10 mouse cellular contexts compared by ENCODE assay signal in genomic region chr2:116074061-116074460, GRCm38 (mm10). TPM values are rescaled to one million over a fixed set of nuclear protein-coding genes. Genes with fewer than 3 reads are reported as not detected.
DNase-seq lines count a peak whose midpoint lies in the region; ATAC-seq and TF ChIP-seq lines count a peak whose summit lies in the region.
"Had no signal": no experiment of that assay in that cellular context is flagged by ENCODE, and none has a peak within 500 bp of the region (broad histone marks: within the 10 kb centered on the region; RNA-seq: fewer than 3 reads in every experiment).

No protein-coding gene starts in this region.

- WGBS in stomach, embryonic 14.5 days = 36% methylated on average over 3 of the region's 3 CpGs
- 49% methylated on average over 3 of the region's 3 CpGs for WGBS in stomach, postnatal 0 days
- WGBS in hindbrain, embryonic 10.5 days = 17% methylated on average over 3 of the region's 3 CpGs
- 9% methylated on average over 3 of the region's 3 CpGs for WGBS in midbrain, embryonic 13.5 days
- WGBS in liver, postnatal 0 days (ENCODE audit: insufficient replicate concordance) = 32% methylated on average over 3 of the region's 3 CpGs

- TF ChIP-seq EP300 in stomach, postnatal 0 days (optimal IDR thresholded peaks at IDR 0.05) = no peak
- no peak for TF ChIP-seq EP300 in liver, postnatal 0 days (IDR thresholded peaks at IDR 0.05; ENCODE audit: low read depth)

- no peaks in the 10 kb centered on the region for H3K27me3 ChIP-seq in stomach, embryonic 14.5 days (ENCODE audit: control insufficient read depth, insufficient read depth, low read length)
- H3K27me3 ChIP-seq in stomach, postnatal 0 days (ENCODE audit: control insufficient read depth, insufficient read depth, low read length) = no peaks in the 10 kb centered on the region
- H3K27me3 ChIP-seq in hindbrain, embryonic 10.5 days (ENCODE audit: insufficient read depth, poor library complexity, severe bottlenecking) = peaks cover 75% of the 10 kb centered on the region
- peaks cover 70% of the 10 kb centered on the region for H3K27me3 ChIP-seq in midbrain, embryonic 13.5 days
- peaks cover 65% of the 10 kb centered on the region for H3K27me3 ChIP-seq in liver, postnatal 0 days (ENCODE audit: insufficient read depth, low read length)

- H3K9me3 ChIP-seq in stomach, embryonic 14.5 days (ENCODE audit: control insufficient read depth, low read depth, low read length) = no peaks in the 10 kb centered on the region
- no peaks in the 10 kb centered on the region for H3K9me3 ChIP-seq in stomach, postnatal 0 days (ENCODE audit: control insufficient read depth, low read length)
- no peaks in the 10 kb centered on the region for H3K9me3 ChIP-seq in hindbrain, embryonic 10.5 days
- no peaks in the 10 kb centered on the region for H3K9me3 ChIP-seq in midbrain, embryonic 13.5 days
- H3K9me3 ChIP-seq in liver, postnatal 0 days (ENCODE audit: low read length) = no peaks in the 10 kb centered on the region

- no peaks in the 10 kb centered on the region for H3K36me3 ChIP-seq in stomach, embryonic 14.5 days (ENCODE audit: control insufficient read depth, insufficient read depth, low read length)
- no peaks in the 10 kb centered on the region for H3K36me3 ChIP-seq in stomach, postnatal 0 days (ENCODE audit: control insufficient read depth, insufficient read depth, low read length)
- H3K36me3 ChIP-seq in hindbrain, embryonic 10.5 days = no peaks in the 10 kb centered on the region
- H3K36me3 ChIP-seq in midbrain, embryonic 13.5 days = no peaks in the 10 kb centered on the region
- H3K36me3 ChIP-seq in liver, postnatal 0 days (replicated peaks; ENCODE audit: insufficient read depth, low read length) = no peaks in the 10 kb centered on the region

- peak overlapping the region; percentile 64 for H3K4me2 ChIP-seq in stomach, embryonic 14.5 days (replicated peaks; ENCODE audit: low read depth, low read length)
- no peak overlapping the region for H3K4me2 ChIP-seq in stomach, postnatal 0 days (replicated peaks; ENCODE audit: low read depth)
- H3K4me2 ChIP-seq in midbrain, embryonic 13.5 days (replicated peaks) = peak overlapping the region; percentile 71
- H3K4me2 ChIP-seq in liver, postnatal 0 days (ENCODE audit: low read depth, low read length) = no peak overlapping the region

- DNase-seq in stomach, postnatal 0 days (ENCODE audit: low spot score) = no peak
- no peak for DNase-seq in hindbrain, embryonic 10.5 days (ENCODE audit: low spot score)
- DNase-seq in right cerebral cortex, postnatal 14 days = no peak
- DNase-seq in liver, postnatal 0 days = no peak
- DNase-seq in heart, postnatal 10 days = no peak
- DNase-seq: cerebellum, postnatal 36 days; thymus, postnatal 36 days had no signal

- H3K4me3 ChIP-seq in stomach, embryonic 14.5 days (ENCODE audit: low read depth, low read length) = no peak overlapping the region
- no peak overlapping the region for H3K4me3 ChIP-seq in stomach, postnatal 0 days (ENCODE audit: low read depth, low read length)
- H3K4me3 ChIP-seq in hindbrain, embryonic 10.5 days = peak overlapping the region; percentile 52; the same call in 1 of the 2 replicates
- peak overlapping the region; percentile 71 for H3K4me3 ChIP-seq in midbrain, embryonic 13.5 days (replicated peaks)
- H3K4me3 ChIP-seq in liver, postnatal 0 days (ENCODE audit: low read depth, low read length) = no peak overlapping the region

- no peak overlapping the region for H3K9ac ChIP-seq in stomach, embryonic 14.5 days (replicated peaks; ENCODE audit: low read depth, low read length)
- no peak overlapping the region for H3K9ac ChIP-seq in stomach, postnatal 0 days (ENCODE audit: low read length)
- peak overlapping the region; percentile 48 for H3K9ac ChIP-seq in midbrain, embryonic 13.5 days (replicated peaks)
- H3K9ac ChIP-seq in liver, postnatal 0 days (replicated peaks) = no peak overlapping the region

- peak overlapping the region; percentile 41; the same call in 1 of the 2 replicates for H3K27ac ChIP-seq in stomach, embryonic 14.5 days (ENCODE audit: low read length)
- no peak overlapping the region for H3K27ac ChIP-seq in stomach, postnatal 0 days (replicated peaks)
- no peak overlapping the region for H3K27ac ChIP-seq in hindbrain, embryonic 10.5 days
- H3K27ac ChIP-seq in midbrain, embryonic 13.5 days = peak overlapping the region; percentile 45; the same call in 1 of the 2 replicates
- no peak overlapping the region for H3K27ac ChIP-seq in liver, postnatal 0 days (ENCODE audit: low read depth)

- intact Hi-C loops in heart, postnatal 10 days (cut with DNase I) = loop anchor here (5.0 to 10.0 kb wide), 3 partner anchors 492 to 1809 kb away; partner anchors contain the start of gene BC052040

- no peak for TF ChIP-seq CTCF in stomach, postnatal 0 days (IDR thresholded peaks at IDR 0.05; ENCODE audit: low read depth)
- TF ChIP-seq CTCF in liver, postnatal 0 days (IDR thresholded peaks at IDR 0.05; ENCODE audit: low read depth) = no peak

- no peak for ATAC-seq in stomach, embryonic 14.5 days (ENCODE audit: insufficient number of reproducible peaks, insufficient read depth, low FRiP score, low read depth)
- no peak for ATAC-seq in stomach, postnatal 0 days (ENCODE audit: low FRiP score, low TSS enrichment)
- ATAC-seq in midbrain, embryonic 13.5 days = no peak
- no peak for ATAC-seq in liver, postnatal 0 days

- H3K4me1 ChIP-seq in stomach, embryonic 14.5 days (ENCODE audit: control insufficient read depth, insufficient read depth, low read length) = peaks cover 8% of the 10 kb centered on the region; the same call in 1 of the 2 replicates
- H3K4me1 ChIP-seq in stomach, postnatal 0 days (replicated peaks; ENCODE audit: control insufficient read depth, insufficient read depth) = no peaks in the 10 kb centered on the region
- peaks cover 54% of the 10 kb centered on the region for H3K4me1 ChIP-seq in hindbrain, embryonic 10.5 days (replicated peaks)
- H3K4me1 ChIP-seq in midbrain, embryonic 13.5 days (replicated peaks) = peaks cover 44% of the 10 kb centered on the region
- H3K4me1 ChIP-seq in liver, postnatal 0 days (ENCODE audit: insufficient read depth) = peaks cover 3% of the 10 kb centered on the region; the same call in 1 of the 2 replicates

RNA-seq across cellular contexts. Expression of gene Meis2, which starts 8.4 kb away (rescaled TPM):
- polyA plus RNA-seq in stomach, embryonic 14.5 days (2014; fragmentation: Nextera tagmentation; extraction: Ambion mirVana) = 85.0 and 86.3 TPM in 2 replicates
- polyA plus RNA-seq in stomach, postnatal 0 days (2015; fragmentation: Nextera tagmentation; extraction: Ambion mirVana) = 17.7 and 20.2 TPM in 2 replicates
- polyA plus RNA-seq in hindbrain, embryonic 10.5 days (2016; fragmentation: Nextera tagmentation; extraction: Ambion mirVana) = 61.3 and 91.1 TPM in 2 replicates
- 69.4 and 79.0 TPM in 2 replicates for polyA plus RNA-seq in midbrain, embryonic 13.5 days (2015; fragmentation: Nextera tagmentation; extraction: Ambion mirVana)
- 2.0 and 2.4 TPM in 2 replicates for polyA plus RNA-seq in liver, postnatal 0 days (2015; fragmentation: Nextera tagmentation; extraction: Ambion mirVana)
- total RNA-seq in heart, postnatal 10 days (2021) = 10 to 100 TPM; 22.4 to 27.5 TPM
- total RNA-seq: neutrophil, adult 5-6 weeks had no signal

Comparison
In these comparisons a context has a peak if more than half of its experiments do, and no peak if none do; other contexts are left out.
1. H3K27ac ChIP-seq: peak in stomach, embryonic 14.5 days (single experiment) and midbrain, embryonic 13.5 days (single experiment); none in stomach, postnatal 0 days (single experiment), hindbrain, embryonic 10.5 days (single experiment) and liver, postnatal 0 days (single experiment).
2. H3K4me2 ChIP-seq: peak in stomach, embryonic 14.5 days (single experiment) and midbrain, embryonic 13.5 days (single experiment); none in stomach, postnatal 0 days (single experiment) and liver, postnatal 0 days (single experiment).
3. H3K4me3 ChIP-seq: peak in hindbrain, embryonic 10.5 days (single experiment) and midbrain, embryonic 13.5 days (single experiment); none in stomach, embryonic 14.5 days (single experiment), stomach, postnatal 0 days (single experiment) and liver, postnatal 0 days (single experiment).